Mouse (Mus musculus): Measurements from ENCODE around the gene Ric3.

GRCm38 (mm10) chr7:109032054-109032453 lies 51.1 kb downstream of the Ric3 start:
- TF ChIP-seq EP300 (IDR thresholded peaks at IDR 0.05; ENCODE audit: low read depth) (no peak), CTCF (IDR thresholded peaks at IDR 0.05; ENCODE audit: low read depth) (no peak)

Data from liver, postnatal 0 days (tissue).